Mouse (Mus musculus) hindbrain, embryonic 15.5 days (tissue): ENCODE data around the gene Pid1. TPM values are rescaled to one million over a fixed set of nuclear protein-coding genes. Genes with fewer than 3 reads are reported as not detected.

Source experiments
- ATAC-seq: fragments of 200-750 bp; cut with Nextera tagmentation; 2 replicates; pipeline ENCODE4 v1.8.0; 2017; ENCODE audit warnings: low read depth, moderate number of reproducible peaks, moderate TSS enrichment; ENCODE audit not compliant: low FRiP score
- H3K27ac ChIP-seq: fragments of 300-500 bp; sonication (generic); replicated peaks from 2 replicates; pipeline ENCODE4 v1.5.1; 2015; ENCODE audit warnings: mild to moderate bottlenecking, inconsistent platforms
- H3K27me3 ChIP-seq: fragments of 300-500 bp; sonication (generic); 2 replicates; pipeline ENCODE4 v1.6.1; 2015; ENCODE audit warnings: control low read depth, inconsistent platforms
- H3K36me3 ChIP-seq: fragments of 300-500 bp; sonication (generic); 2 replicates; pipeline ENCODE4 v1.6.1; 2015; ENCODE audit warnings: control low read depth, inconsistent platforms
- H3K4me1 ChIP-seq: fragments of 300-500 bp; sonication (generic); replicated peaks from 2 replicates; pipeline ENCODE4 v1.6.1; 2015; ENCODE audit warnings: control low read depth, inconsistent platforms
- H3K4me2 ChIP-seq: fragments of 300-500 bp; sonication (generic); 2 replicates; pipeline ENCODE4 v1.6.1; 2015; ENCODE audit warnings: moderate library complexity, mild to moderate bottlenecking, inconsistent platforms
- H3K4me3 ChIP-seq: fragments of 300-500 bp; sonication (generic); 2 replicates; pipeline ENCODE4 v1.5.1; 2015; ENCODE audit warnings: mild to moderate bottlenecking, inconsistent platforms
- H3K9ac ChIP-seq: fragments of 300-500 bp; sonication (generic); 2 replicates; pipeline ENCODE4 v1.6.1; 2015; ENCODE audit warnings: inconsistent platforms
- H3K9me3 ChIP-seq: fragments of 300-500 bp; sonication (generic); 2 replicates; pipeline ENCODE4 v1.6.1; 2016; ENCODE audit warnings: control low read depth, inconsistent platforms
- WGBS: fragments of 180-500 bp; shearing (Covaris S2); methylation state at CpG from one replicate; pipeline ENCODE4 v1.1.7; 2015; 5-methylcytosine and 5-hydroxymethylcytosine counted together
- polyA plus RNA-seq: library from polyadenylated mRNA; unstranded; fragments of >200 nt; fragmentation: Nextera tagmentation; extraction: Ambion mirVana; gene quantifications from 2 replicates; pipeline ENCODE4 v1.2.1, GENCODE M21; 2015

Gene Pid1
- polyA plus RNA-seq, 1 experiment from 2014 or later: 118 TPM

GRCm38 (mm10) chr1:84285620-84286019 lies 78.4 kb downstream of the Pid1 start:
- Histone ChIP-seq H3K4me2 (no peak overlapping the region), H3K27me3 (no peaks in the 10 kb centered on the region), H3K9ac (no peak overlapping the region), H3K4me3 (no peak overlapping the region), H3K36me3 (no peaks in the 10 kb centered on the region), H3K4me1 (peaks cover 50% of the 10 kb centered on the region), H3K27ac (no peak overlapping the region), H3K9me3 (no peaks in the 10 kb centered on the region)
- ATAC-seq: no peak
- 86% methylated on average over 7 of the region's 7 CpGs for WGBS

DNA sequence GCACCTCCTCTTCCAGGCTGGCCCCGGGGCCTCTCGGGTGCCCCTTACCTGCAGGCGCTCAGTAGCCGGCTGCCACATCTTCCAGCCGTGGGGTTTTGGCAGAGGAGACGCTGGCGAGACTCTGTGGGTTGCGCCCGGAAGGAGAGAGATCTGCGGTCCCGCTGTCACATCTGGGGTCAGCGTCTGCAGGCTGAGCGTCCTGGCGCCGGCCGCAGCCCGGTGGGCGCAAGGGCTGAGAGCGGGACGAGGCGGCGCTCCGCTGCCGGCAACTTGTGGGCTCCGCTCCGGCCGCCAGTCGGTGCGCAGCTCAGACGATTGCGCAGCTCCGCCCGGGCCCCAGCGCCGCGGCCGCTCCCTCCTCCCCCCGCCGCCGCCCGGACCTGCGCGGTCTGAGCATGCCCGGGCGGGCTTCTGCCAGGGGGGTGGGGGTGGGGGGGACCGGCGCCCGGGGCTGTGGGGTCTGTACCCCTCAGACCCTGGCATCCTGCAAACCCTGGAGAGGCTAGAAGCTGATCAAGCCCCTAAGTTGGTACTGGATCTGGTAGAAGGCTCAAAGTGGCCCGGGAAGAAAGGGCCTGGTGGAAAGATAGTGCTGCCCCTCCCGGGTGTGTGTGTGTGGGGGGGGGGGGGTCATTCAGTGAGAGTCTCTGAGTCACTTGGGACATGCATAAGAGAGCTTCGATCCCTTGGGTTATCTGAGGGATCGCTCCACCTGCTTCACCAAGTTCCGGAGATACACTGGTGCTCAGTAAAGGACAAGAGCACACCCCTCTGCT lies 79.5 kb downstream of the Pid1 start:
- peak; percentile 92 for ATAC-seq
- no peaks in the 10 kb centered on the region for H3K9me3 ChIP-seq
- H3K4me1 ChIP-seq: peaks cover 58% of the 10 kb centered on the region
- 3% methylated on average over 33 of the region's 53 CpGs for WGBS
- H3K4me3 ChIP-seq: peak overlapping the region; percentile 58
- peak overlapping the region; percentile 63 for H3K4me2 ChIP-seq
- H3K27ac ChIP-seq: peak overlapping the region; percentile 66
- no peaks in the 10 kb centered on the region for H3K27me3 ChIP-seq
- H3K36me3 ChIP-seq: no peaks in the 10 kb centered on the region
- peak overlapping the region; percentile 64 for H3K9ac ChIP-seq

- Histone ChIP-seq H3K36me3 (no peaks in the 10 kb centered on the region), H3K9ac (peak overlapping the region; percentile 64; the same call in 1 of the 2 replicates), H3K27me3 (no peaks in the 10 kb centered on the region), H3K4me3 (peak overlapping the region; percentile 58), H3K27ac (no peak overlapping the region), H3K4me2 (peak overlapping the region; percentile 63), H3K4me1 (peaks cover 58% of the 10 kb centered on the region), H3K9me3 (no peaks in the 10 kb centered on the region)
- WGBS: 4% methylated on average over 2 of the region's 2 CpGs
- ATAC-seq: no peak
Measured at GRCm38 (mm10) chr1:84283119-84283518, 80.9 kb downstream of the Pid1 start.

DNA sequence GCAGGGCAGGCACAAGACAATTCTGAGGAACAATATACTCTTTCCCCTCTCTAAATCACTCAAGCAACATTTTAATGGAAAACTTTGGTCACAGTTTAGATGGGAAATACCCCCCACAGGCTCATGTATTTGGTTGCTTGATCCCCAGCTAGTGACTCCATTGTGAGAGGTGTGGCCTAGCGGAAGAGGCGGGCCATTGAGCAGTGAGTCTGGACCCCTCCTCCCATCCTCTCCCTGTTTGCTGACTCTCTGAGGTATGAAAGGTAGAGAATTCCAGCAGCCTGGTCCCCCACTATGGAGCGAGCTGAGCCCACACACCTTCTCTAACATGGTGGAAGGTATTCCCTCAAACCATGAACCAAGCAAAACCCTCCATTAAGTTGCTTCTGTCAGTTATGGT lies 83.8 kb downstream of the Pid1 start:
- H3K27ac ChIP-seq: no peak overlapping the region
- no peak for ATAC-seq
- 0 out of 2 replicates have a peak overlapping the region, but pooled peaks have one; percentile 1 for H3K4me2 ChIP-seq
- 89% methylated on average over 3 of the region's 3 CpGs for WGBS
- H3K9me3 ChIP-seq: no peaks in the 10 kb centered on the region
- H3K27me3 ChIP-seq: no peaks in the 10 kb centered on the region
- no peaks in the 10 kb centered on the region for H3K36me3 ChIP-seq
- H3K9ac ChIP-seq: no peak overlapping the region
- H3K4me3 ChIP-seq: no peak overlapping the region
- peaks cover 44% of the 10 kb centered on the region for H3K4me1 ChIP-seq

DNA sequence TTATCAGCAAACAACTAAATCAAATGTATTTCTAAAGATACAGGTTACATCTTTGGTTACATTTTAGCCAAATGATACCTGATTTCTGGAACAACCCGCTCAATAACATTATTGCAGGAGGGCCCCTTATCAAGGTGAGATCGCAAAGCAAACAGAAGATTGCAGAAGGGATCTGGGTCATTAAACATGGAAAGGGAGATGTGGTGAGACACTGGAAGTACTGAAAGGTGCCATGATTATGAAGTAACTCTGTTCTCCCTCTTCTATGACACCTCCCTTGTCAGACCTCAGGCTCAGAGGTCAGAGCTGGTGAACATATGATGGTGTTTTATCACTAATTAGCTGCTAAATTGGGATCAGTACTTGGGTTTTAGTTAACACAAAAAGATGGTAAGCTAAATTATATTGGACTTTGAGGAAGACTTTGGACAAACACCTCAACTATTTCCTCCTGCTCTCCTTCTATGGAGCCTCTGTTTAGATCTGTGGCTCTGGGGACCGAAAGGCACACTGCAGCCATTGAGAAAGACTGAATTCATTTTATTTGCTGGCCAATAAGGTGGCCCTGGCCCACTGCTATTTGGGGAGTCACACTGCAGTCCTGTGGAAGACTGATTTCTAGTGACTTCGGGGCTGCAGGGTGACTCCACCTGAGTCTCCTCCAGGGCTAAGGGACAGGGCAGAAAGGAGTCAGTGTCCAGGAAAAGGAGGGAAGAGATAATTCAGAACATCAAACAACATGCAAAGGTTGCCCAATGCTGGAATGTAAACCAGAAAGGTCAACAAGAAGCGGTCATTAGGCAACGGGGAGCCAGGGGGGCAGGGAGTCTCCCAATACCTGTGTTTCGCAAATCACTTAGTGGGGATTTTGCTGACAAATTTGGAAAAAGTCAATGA lies 85.4 kb downstream of the Pid1 start:
- no peaks in the 10 kb centered on the region for H3K27me3 ChIP-seq
- H3K4me3 ChIP-seq: no peak overlapping the region
- no peak overlapping the region for H3K9ac ChIP-seq
- H3K9me3 ChIP-seq: no peaks in the 10 kb centered on the region
- peaks cover 36% of the 10 kb centered on the region for H3K4me1 ChIP-seq
- no peak overlapping the region for H3K4me2 ChIP-seq
- H3K27ac ChIP-seq: no peak overlapping the region
- WGBS: 89% methylated on average over 7 of the region's 7 CpGs
- ATAC-seq: no peak
- no peaks in the 10 kb centered on the region for H3K36me3 ChIP-seq

GRCm38 (mm10) chr1:84272951-84273350 lies 91.0 kb downstream of the Pid1 start:
- no peak for ATAC-seq
- WGBS: 63% methylated on average over 4 of the region's 4 CpGs

GRCm38 (mm10) chr1:84271712-84272200 lies 92.2 kb downstream of the Pid1 start:
- H3K4me3 ChIP-seq: no peak overlapping the region
- no peak for ATAC-seq
- H3K27me3 ChIP-seq: no peaks in the 10 kb centered on the region
- H3K9me3 ChIP-seq: no peaks in the 10 kb centered on the region
- H3K36me3 ChIP-seq: no peaks in the 10 kb centered on the region
- H3K4me2 ChIP-seq: no peak overlapping the region
- no peaks in the 10 kb centered on the region for H3K4me1 ChIP-seq
- 77% methylated on average over 2 of the region's 2 CpGs for WGBS
- H3K9ac ChIP-seq: no peak overlapping the region
- no peak overlapping the region for H3K27ac ChIP-seq

More at GRCm38 (mm10) chr1:84272951-84273350, 91.0 kb downstream of the Pid1 start:
- Histone ChIP-seq H3K27ac (no peak overlapping the region), H3K4me2 (no peak overlapping the region), H3K4me1 (no peaks in the 10 kb centered on the region), H3K36me3 (no peaks in the 10 kb centered on the region), H3K9ac (no peak overlapping the region), H3K9me3 (no peaks in the 10 kb centered on the region), H3K4me3 (no peak overlapping the region), H3K27me3 (no peaks in the 10 kb centered on the region)

DNA sequence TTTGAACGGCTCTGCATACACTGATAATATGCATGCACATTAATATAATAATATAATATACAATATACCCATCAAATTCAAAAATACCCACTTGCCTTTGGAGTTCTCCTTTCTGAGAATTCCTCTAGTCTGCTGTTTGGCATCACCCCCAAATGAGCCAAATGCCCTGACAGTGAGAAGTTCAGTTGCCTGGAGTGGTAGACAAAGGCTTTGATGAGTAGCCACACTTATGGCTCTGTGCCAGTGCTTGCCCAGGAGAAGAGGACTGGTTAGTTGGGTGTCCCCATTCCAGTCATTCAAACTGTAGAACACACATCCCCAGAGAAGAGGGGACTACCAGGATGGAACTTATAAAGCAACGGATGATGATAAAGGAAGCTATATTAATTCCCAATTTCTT lies 106.3 kb downstream of the Pid1 start:
- H3K9ac ChIP-seq: no peak overlapping the region
- H3K36me3 ChIP-seq: no peaks in the 10 kb centered on the region
- 98% methylated on average over 2 of the region's 2 CpGs for WGBS
- no peak overlapping the region for H3K4me3 ChIP-seq
- no peak overlapping the region for H3K27ac ChIP-seq
- no peaks in the 10 kb centered on the region for H3K9me3 ChIP-seq
- H3K4me1 ChIP-seq: peaks cover 13% of the 10 kb centered on the region; the same call in 1 of the 2 replicates
- no peak for ATAC-seq
- H3K4me2 ChIP-seq: no peak overlapping the region
- H3K27me3 ChIP-seq: no peaks in the 10 kb centered on the region

DNA sequence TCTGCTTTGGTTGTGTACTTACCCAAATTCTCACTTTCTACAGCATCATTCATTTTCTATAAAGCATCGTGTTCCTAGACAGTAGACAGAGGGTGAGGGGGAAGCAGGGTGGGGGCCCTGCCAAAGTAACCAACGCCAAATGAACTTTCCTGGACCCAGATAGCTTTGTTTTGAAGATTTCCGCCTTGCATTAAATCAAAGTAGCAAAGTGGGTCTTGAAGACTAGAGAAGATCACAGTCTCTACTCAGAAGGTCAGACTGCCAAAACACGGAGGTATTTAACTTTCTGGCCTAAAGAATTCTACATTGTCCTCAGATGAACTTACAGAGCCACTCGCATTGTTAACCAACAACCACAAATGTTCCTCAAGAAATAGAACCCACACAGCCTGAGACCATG lies 109.6 kb downstream of the Pid1 start:
- WGBS: 77% methylated on average over 5 of the region's 5 CpGs
- Histone ChIP-seq H3K27me3 (no peaks in the 10 kb centered on the region), H3K4me1 (peaks cover 21% of the 10 kb centered on the region), H3K4me3 (no peak overlapping the region), H3K27ac (no peak overlapping the region), H3K36me3 (no peaks in the 10 kb centered on the region), H3K9ac (no peak overlapping the region), H3K9me3 (no peaks in the 10 kb centered on the region), H3K4me2 (no peak overlapping the region)
- ATAC-seq: no peak

DNA sequence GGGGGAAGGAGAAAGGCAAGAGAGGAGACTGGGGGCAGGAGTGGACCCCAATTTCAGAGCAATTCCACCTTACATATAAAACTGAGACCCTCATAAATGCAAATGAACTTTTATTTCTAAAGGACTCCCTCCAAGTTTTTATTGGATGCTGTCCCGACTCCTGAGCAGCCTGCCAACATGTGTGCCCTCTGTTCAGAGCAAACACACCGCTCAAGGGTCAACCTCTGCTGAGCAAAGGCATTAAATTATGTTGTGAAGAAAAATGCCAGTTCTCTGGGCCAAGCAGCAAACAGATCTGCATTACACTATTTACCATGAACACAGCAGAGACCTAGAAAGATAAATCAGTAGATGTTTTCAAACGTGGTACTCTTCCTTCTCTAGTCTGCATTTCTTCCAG lies 110.1 kb downstream of the Pid1 start:
- Histone ChIP-seq H3K9me3 (no peaks in the 10 kb centered on the region), H3K4me1 (peaks cover 24% of the 10 kb centered on the region), H3K9ac (no peak overlapping the region), H3K27ac (no peak overlapping the region), H3K27me3 (no peaks in the 10 kb centered on the region), H3K36me3 (no peaks in the 10 kb centered on the region), H3K4me3 (no peak overlapping the region), H3K4me2 (no peak overlapping the region)
- WGBS: 39% methylated on average over 3 of the region's 3 CpGs
- no peak for ATAC-seq

DNA sequence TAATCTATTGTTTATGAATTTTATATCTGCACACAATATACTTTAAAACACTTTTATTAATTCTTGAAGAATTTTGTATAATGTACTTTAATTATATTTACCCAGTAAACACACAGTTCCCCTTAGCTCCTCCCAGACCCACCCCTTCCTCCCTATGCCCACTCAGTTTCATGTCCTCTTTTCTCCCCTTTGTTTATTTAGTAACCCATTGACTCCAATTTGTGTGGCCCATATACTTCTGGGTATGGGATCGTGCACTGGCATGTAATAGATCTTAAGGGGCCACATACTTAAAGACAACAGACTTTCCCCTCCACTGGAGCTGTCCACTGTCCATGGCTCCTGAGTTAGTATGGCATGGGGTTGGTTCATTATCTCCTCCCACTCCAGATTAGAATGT lies 112.8 kb downstream of the Pid1 start:
- no peaks in the 10 kb centered on the region for H3K27me3 ChIP-seq
- peaks cover 24% of the 10 kb centered on the region for H3K4me1 ChIP-seq
- H3K9ac ChIP-seq: no peak overlapping the region
- H3K9me3 ChIP-seq: no peaks in the 10 kb centered on the region
- ATAC-seq: no peak
- 67% methylated on average over 1 of the region's 1 CpGs for WGBS
- H3K36me3 ChIP-seq: no peaks in the 10 kb centered on the region
- no peak overlapping the region for H3K4me2 ChIP-seq
- no peak overlapping the region for H3K4me3 ChIP-seq
- no peak overlapping the region for H3K27ac ChIP-seq

DNA sequence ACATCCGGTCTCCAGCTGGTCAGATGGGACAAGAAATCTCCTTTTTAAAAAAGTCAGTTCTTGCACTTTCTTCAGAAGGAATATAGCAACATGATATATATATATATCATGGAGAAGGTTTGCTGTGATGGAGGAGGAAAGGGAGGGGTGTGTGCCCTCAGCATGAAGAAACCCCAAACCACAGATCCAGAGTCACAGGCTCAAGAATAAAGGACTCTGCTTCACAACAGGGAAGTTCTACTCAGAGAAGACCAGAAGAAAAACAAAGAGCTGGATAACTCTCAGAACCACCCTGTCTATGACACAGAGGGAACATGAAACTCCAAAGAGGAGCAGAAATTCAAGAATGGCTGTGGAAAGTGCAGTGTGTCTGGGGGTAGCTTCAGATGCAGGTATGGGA lies 113.2 kb downstream of the Pid1 start:
- ATAC-seq: no peak
- WGBS: 89% methylated on average over 1 of the region's 1 CpGs
- H3K9me3 ChIP-seq: no peaks in the 10 kb centered on the region

More for the DNA sequence above, 113.2 kb downstream of the Pid1 start:
- H3K4me3 ChIP-seq: no peak overlapping the region
- H3K4me2 ChIP-seq: no peak overlapping the region
- no peak overlapping the region for H3K9ac ChIP-seq
- no peaks in the 10 kb centered on the region for H3K36me3 ChIP-seq
- peaks cover 24% of the 10 kb centered on the region for H3K4me1 ChIP-seq
- H3K27me3 ChIP-seq: no peaks in the 10 kb centered on the region
- H3K27ac ChIP-seq: no peak overlapping the region
